Mouse (Mus musculus) hindbrain, postnatal 0 days (tissue): ENCODE data around the gene Irs1. TPM values are rescaled to one million over a fixed set of nuclear protein-coding genes. Genes with fewer than 3 reads are reported as not detected.

ENCODE experiments used
- ATAC-seq: fragments of 200-750 bp; cut with Nextera tagmentation; 2 replicates; pipeline ENCODE4 v1.8.0; 2017; ENCODE audit warnings: mild to moderate bottlenecking, moderate TSS enrichment, moderate library complexity
- DNase-seq: peaks from one replicate; pipeline ENCODE4 v3.0.0-alpha.2; 2015; ENCODE audit warnings: low spot score
- H3K27ac ChIP-seq: fragments of 300-500 bp; sonication (generic); 2 replicates; pipeline ENCODE4 v1.5.1; 2014; ENCODE audit warnings: mild to moderate bottlenecking
- H3K27me3 ChIP-seq: fragments of 300-500 bp; sonication (generic); 2 replicates; pipeline ENCODE4 v1.6.1; 2014; ENCODE audit warnings: low read length, mixed read lengths; ENCODE audit not compliant: insufficient read depth
- H3K36me3 ChIP-seq: fragments of 300-500 bp; sonication (generic); 2 replicates; pipeline ENCODE4 v1.6.1; 2014; ENCODE audit warnings: low read length, mixed read lengths; ENCODE audit not compliant: insufficient read depth
- H3K4me1 ChIP-seq: fragments of 300-500 bp; sonication (generic); 2 replicates; pipeline ENCODE4 v1.6.1; 2014; ENCODE audit warnings: antibody characterized with exemption, low read length, mixed read lengths; ENCODE audit not compliant: insufficient read depth
- H3K4me2 ChIP-seq: fragments of 300-500 bp; sonication (generic); 2 replicates; pipeline ENCODE4 v1.6.1; 2014; ENCODE audit warnings: low read depth, mild to moderate bottlenecking, low read length, moderate library complexity, mixed read lengths
- H3K4me3 ChIP-seq: fragments of 300-500 bp; sonication (generic); 2 replicates; pipeline ENCODE4 v1.5.1; 2014; ENCODE audit warnings: low read length
- H3K9ac ChIP-seq: fragments of 300-500 bp; sonication (generic); replicated peaks from 2 replicates; pipeline ENCODE4 v1.6.1; 2014; ENCODE audit warnings: mild to moderate bottlenecking, low read length, moderate library complexity, mixed read lengths
- H3K9me3 ChIP-seq: fragments of 300-500 bp; sonication (generic); 2 replicates; pipeline ENCODE4 v1.6.1; 2016; ENCODE audit warnings: low read length, mixed read lengths
- CTCF ChIP-seq: IDR thresholded peaks from 2 replicates; pipeline ENCODE4 v1.5.1; 2016; ENCODE audit warnings: antibody characterized with exemption, control low read depth, low read depth
- WGBS: fragments of 180-500 bp; shearing (Covaris S2); extraction: QIAGEN DNeasy Blood & Tissue Kit; methylation state at CpG from one replicate; pipeline ENCODE4 v1.1.7; 2014; 5-methylcytosine and 5-hydroxymethylcytosine counted together
- polyA plus RNA-seq: library from polyadenylated mRNA; unstranded; fragments of >200 nt; fragmentation: Nextera tagmentation; extraction: Ambion mirVana; gene quantifications from 2 replicates; pipeline ENCODE4 v1.2.1, GENCODE M21; 2015
- total RNA-seq: library from RNA; depleted of rRNA; stranded (reverse); fragments of >200 nt; gene quantifications from 2 replicates; pipeline ENCODE4 v1.2.3, GENCODE M21; 2014

Irs1 gene
- total and polyA plus RNA-seq, 2 experiments from 2014 or later: 5.9 to 67.2 TPM

GRCm38 (mm10) chr1:82289990-82290681, 1.1 kb downstream of the Irs1 start:
- 1% methylated on average over 45 of the region's 45 CpGs for WGBS

GRCm38 (mm10) chr1:82289116-82289989, 1.9 kb downstream of the Irs1 start:
- no peak for TF ChIP-seq CTCF
- H3K27ac ChIP-seq: peak overlapping the region; percentile 96
- peak overlapping the region; percentile 77 for H3K4me2 ChIP-seq
- peaks cover 23% of the 10 kb centered on the region for H3K4me1 ChIP-seq
- H3K27me3 ChIP-seq: no peaks in the 10 kb centered on the region
- WGBS: 64% methylated on average over 35 of the region's 35 CpGs
- DNase-seq: peak; percentile 56
- no peaks in the 10 kb centered on the region for H3K9me3 ChIP-seq
- no peak for ATAC-seq
- H3K36me3 ChIP-seq: no peaks in the 10 kb centered on the region
- H3K4me3 ChIP-seq: peak overlapping the region; percentile 84
- peak overlapping the region; percentile 78 for H3K9ac ChIP-seq

More at GRCm38 (mm10) chr1:82289990-82290681, 1.1 kb downstream of the Irs1 start:
- TF ChIP-seq CTCF: peak; percentile 53
- DNase-seq (peak; percentile 83), ATAC-seq (no peak)
- peak overlapping the region; percentile 96 for H3K27ac ChIP-seq
- no peaks in the 10 kb centered on the region for H3K27me3 ChIP-seq
- no peaks in the 10 kb centered on the region for H3K36me3 ChIP-seq
- peak overlapping the region; percentile 78 for H3K9ac ChIP-seq
- peaks cover 23% of the 10 kb centered on the region for H3K4me1 ChIP-seq
- H3K4me2 ChIP-seq: peak overlapping the region; percentile 77
- H3K4me3 ChIP-seq: peak overlapping the region; percentile 84
- no peaks in the 10 kb centered on the region for H3K9me3 ChIP-seq

- no peak for DNase-seq
- Histone ChIP-seq H3K9ac (no peak overlapping the region), H3K4me3 (peak overlapping the region; percentile 84)
Observed at GRCm38 (mm10) chr1:82288421-82288990, 2.7 kb downstream of the Irs1 start.

GRCm38 (mm10) chr1:82287776-82288325, 3.4 kb downstream of the Irs1 start:
- ATAC-seq (no peak), DNase-seq (no peak)
- Histone ChIP-seq H3K9ac (peak overlapping the region; percentile 52), H3K27me3 (no peaks in the 10 kb centered on the region), H3K4me1 (peaks cover 23% of the 10 kb centered on the region), H3K27ac (peak overlapping the region; percentile 11; the same call in 1 of the 2 replicates), H3K36me3 (no peaks in the 10 kb centered on the region), H3K4me2 (peak overlapping the region; percentile 77), H3K9me3 (no peaks in the 10 kb centered on the region), H3K4me3 (peak overlapping the region; percentile 84)
- no peak for TF ChIP-seq CTCF
- 86% methylated on average over 16 of the region's 16 CpGs for WGBS

More at GRCm38 (mm10) chr1:82288421-82288990, 2.7 kb downstream of the Irs1 start:
- Histone ChIP-seq H3K4me2 (peak overlapping the region; percentile 77), H3K9me3 (no peaks in the 10 kb centered on the region), H3K4me1 (peaks cover 23% of the 10 kb centered on the region), H3K27ac (no peak overlapping the region), H3K27me3 (no peaks in the 10 kb centered on the region), H3K36me3 (no peaks in the 10 kb centered on the region)
- ATAC-seq: no peak
- 81% methylated on average over 18 of the region's 18 CpGs for WGBS
- peak; percentile 60 for TF ChIP-seq CTCF

GRCm38 (mm10) chr1:82287052-82287775, 4.0 kb downstream of the Irs1 start:
- Histone ChIP-seq H3K9ac (peak overlapping the region; percentile 52), H3K27me3 (no peaks in the 10 kb centered on the region), H3K4me2 (peak overlapping the region; percentile 77), H3K4me3 (peak overlapping the region; percentile 84), H3K4me1 (peaks cover 30% of the 10 kb centered on the region), H3K27ac (peak overlapping the region; percentile 41), H3K9me3 (no peaks in the 10 kb centered on the region), H3K36me3 (no peaks in the 10 kb centered on the region)
- DNase-seq (no peak), ATAC-seq (no peak)
- no peak for TF ChIP-seq CTCF
- WGBS: 45% methylated on average over 22 of the region's 22 CpGs
